9 mouse cellular contexts compared by ENCODE assay signal in the genomic region with DNA sequence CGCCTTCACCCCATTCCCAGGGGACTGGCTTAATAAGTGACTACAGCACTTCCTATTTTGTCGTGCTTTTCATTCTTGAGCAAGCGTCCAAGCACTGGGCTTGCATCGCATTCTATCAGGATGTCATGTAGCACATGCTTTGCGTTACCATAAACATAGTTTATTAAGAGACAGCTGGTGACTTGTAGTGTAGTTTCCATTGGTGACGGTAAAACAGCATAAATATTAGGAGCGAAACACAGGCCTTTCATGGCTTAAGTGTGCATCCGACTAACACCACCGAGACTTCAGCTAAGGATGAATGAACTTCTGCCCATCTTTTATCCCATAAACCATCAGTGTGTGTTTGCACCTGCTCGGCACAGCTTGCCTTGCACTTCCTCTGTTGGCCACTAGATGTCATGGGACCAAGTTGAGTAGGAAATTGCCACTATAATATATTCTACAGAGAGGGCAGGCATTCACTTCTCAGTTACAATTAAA. TPM values are rescaled to one million over a fixed set of nuclear protein-coding genes. Genes with fewer than 3 reads are reported as not detected.
A peak's percentile ranks its signal among the peaks of the same experiment; 100 is the strongest.
DNase-seq lines count a peak whose midpoint lies in the region; TF ChIP-seq lines count a peak whose summit lies in the region.
"Had no signal": no experiment of that assay in that cellular context is flagged by ENCODE, and none has a peak within 500 bp of the region (broad histone marks: within the 10 kb centered on the region; RNA-seq: fewer than 3 reads in every experiment).

No protein-coding gene starts in this region.

- no peaks in the 10 kb centered on the region for H3K79me2 ChIP-seq in C2C12 (ENCODE audit: control insufficient read depth, insufficient read depth)

- peak; percentile 75 for TF ChIP-seq CTCF in C2C12 (IDR thresholded peaks at IDR 0.05; ENCODE audit: control insufficient read depth, insufficient read depth, insufficient read length)
- peak; percentile 96 for TF ChIP-seq CTCF in lung, adult 2 months (IDR thresholded peaks at IDR 0.05; ENCODE audit: insufficient read depth, low read length)

- WGBS in lung, adult 2 months = 36% methylated on average over 10 of the region's 10 CpGs

- H3K4me3 ChIP-seq in C2C12 (ENCODE audit: insufficient read depth, poor library complexity, severe bottlenecking) = no peak overlapping the region
- H3K4me3 ChIP-seq in lung, adult 2 months (replicated peaks; ENCODE audit: extremely low read depth, low read depth, low read length) = no peak overlapping the region
- H3K4me3 ChIP-seq: heart, embryonic 13.5 days had no signal

- no peak for TF ChIP-seq POLR2A in lung, adult 2 months (IDR thresholded peaks at IDR 0.05; ENCODE audit: borderline replicate concordance, extremely low read depth, low read depth, low read length)

- no peaks in the 10 kb centered on the region for H3K36me3 ChIP-seq in C2C12 (ENCODE audit: control insufficient read depth, insufficient read depth)
- H3K36me3 ChIP-seq: heart, embryonic 13.5 days had no signal

- peak; percentile 80 for DNase-seq in NIH3T3 (ENCODE audit: low read depth)
- peak; percentile 83 to 88 for DNase-seq in cerebellum, postnatal 14 days
- DNase-seq in gastrocnemius, adult 8-10 months (ENCODE audit: low spot score in 2 of 2) = peak; percentile 25 to 32
- DNase-seq in kidney, postnatal 14 days = peak; percentile 71
- DNase-seq in lung, adult 2 months = peak; percentile 57
- peak; percentile 40 for DNase-seq in retina, adult 2 months (ENCODE audit: low read depth, low spot score)
- DNase-seq in yolk sac, embryonic 10.5 days (ENCODE audit: low spot score) = no peak

- H3K27me3 ChIP-seq in C2C12 (ENCODE audit: control insufficient read depth, insufficient read depth, insufficient read length) = no peaks in the 10 kb centered on the region

- H3ac ChIP-seq in C2C12 (ENCODE audit: control insufficient read depth, insufficient read length, low read depth) = no peak overlapping the region

- H3K4me1 ChIP-seq in lung, adult 2 months (ENCODE audit: control insufficient read depth, insufficient read depth, low read length) = no peaks in the 10 kb centered on the region

- H3K79me3 ChIP-seq in C2C12 (ENCODE audit: low read depth) = no peaks in the 10 kb centered on the region

TF ChIP-seq in C2C12, 6 proteins besides CTCF, POLR2A, EP300 and RAD21:
- TF ChIP-seq MAX (IDR thresholded peaks at IDR 0.05) (no peak), USF1 (IDR thresholded peaks at IDR 0.05; ENCODE audit: low read depth) (no peak), CEBPB (IDR thresholded peaks at IDR 0.05; ENCODE audit: low read depth) (no peak), FOSL1 (IDR thresholded peaks at IDR 0.05; ENCODE audit: insufficient read depth, low read length, poor library complexity, severe bottlenecking) (no peak), MYOD1 (IDR thresholded peaks at IDR 0.05; ENCODE audit: control insufficient read depth, insufficient read length, low read depth) (no peak), MYOG (IDR thresholded peaks at IDR 0.05; ENCODE audit: control insufficient read depth, extremely low read depth, insufficient read length) (no peak)

RNA-seq across cellular contexts. Expression of gene Aldh1a3, which starts 7.2 kb away (rescaled TPM):
- polyA plus RNA-seq in C2C12 (2012; fragmentation: generic; extraction: Trizol) = 4.0 TPM
- total RNA-seq in gastrocnemius, adult 8-10 months (2022) = 1 to 10 TPM in 3 of 4 experiments, under 1 TPM in 1; 0.63 to 1.6 (median 1.1) TPM
- 0.41 and 0.53 TPM in 2 replicates for polyA plus RNA-seq in lung, adult 2 months (2012; rRNA removed)

RNA-seq across cellular contexts. Expression of gene Lrrk1, which starts 46.3 kb away (rescaled TPM):
- polyA plus RNA-seq in C2C12 (2012; fragmentation: generic; extraction: Trizol) = 41.8 TPM
- 1 to 10 TPM; 2.2 to 3.8 (median 2.9) TPM for total RNA-seq in gastrocnemius, adult 8-10 months (2022)
- 69.1 and 76.4 TPM in 2 replicates for polyA plus RNA-seq in lung, adult 2 months (2012; rRNA removed)
